Mouse (Mus musculus): Measurements from ENCODE around the gene Btg4.

- TF ChIP-seq POLR2A (IDR thresholded peaks at IDR 0.05; ENCODE audit: extremely low read depth, insufficient read depth, low read length) = no peak
- TF ChIP-seq CTCF (IDR thresholded peaks at IDR 0.05; ENCODE audit: low read depth, low read length) = no peak
These were observed 33.0 kb downstream of the Btg4 start for GRCm38 (mm10) chr9:51093697-51094096.

Measured in liver, adult 2 months (tissue).